Mouse (Mus musculus) embryonic facial prominence, embryonic 15.5 days (tissue): ENCODE results near the gene Gnl2. TPM values are rescaled to one million over a fixed set of nuclear protein-coding genes. Genes with fewer than 3 reads are reported as not detected.
A peak's percentile ranks its signal among the peaks of the same experiment; 100 is the strongest.

ENCODE experiments used
- ATAC-seq: fragments of 200-750 bp; cut with Nextera tagmentation; 2 replicates; pipeline ENCODE4 v1.8.0; 2017; ENCODE audit warnings: low read depth, moderate TSS enrichment; ENCODE audit not compliant: insufficient number of reproducible peaks, low FRiP score, low TSS enrichment
- H3K27ac ChIP-seq: fragments of 300-500 bp; sonication (generic); replicated peaks from 2 replicates; pipeline ENCODE4 v1.5.1; 2015; ENCODE audit warnings: mild to moderate bottlenecking, inconsistent platforms
- H3K27me3 ChIP-seq: fragments of 300-500 bp; sonication (generic); 2 replicates; pipeline ENCODE4 v1.6.1; 2015; ENCODE audit warnings: inconsistent platforms
- H3K36me3 ChIP-seq: fragments of 300-500 bp; sonication (generic); 2 replicates; pipeline ENCODE4 v1.6.1; 2015; ENCODE audit warnings: mild to moderate bottlenecking, inconsistent platforms
- H3K4me1 ChIP-seq: fragments of 300-500 bp; sonication (generic); 2 replicates; pipeline ENCODE4 v1.6.1; 2015; ENCODE audit warnings: inconsistent platforms
- H3K4me2 ChIP-seq: fragments of 300-500 bp; sonication (generic); replicated peaks from 2 replicates; pipeline ENCODE4 v1.6.1; 2015; ENCODE audit warnings: mild to moderate bottlenecking, inconsistent platforms
- H3K4me3 ChIP-seq: fragments of 300-500 bp; sonication (generic); replicated peaks from 2 replicates; pipeline ENCODE4 v1.5.1; 2015; ENCODE audit warnings: mild to moderate bottlenecking, inconsistent platforms
- H3K9ac ChIP-seq: fragments of 300-500 bp; sonication (generic); 2 replicates; pipeline ENCODE4 v1.6.1; 2015; ENCODE audit warnings: inconsistent platforms
- H3K9me3 ChIP-seq: fragments of 300-500 bp; sonication (generic); replicated peaks from 2 replicates; pipeline ENCODE4 v1.6.1; 2016; ENCODE audit warnings: inconsistent platforms
- WGBS: fragments of 180-500 bp; shearing (Covaris S2); methylation state at CpG from one replicate; pipeline ENCODE4 v1.1.7; 2015; 5-methylcytosine and 5-hydroxymethylcytosine counted together
- polyA plus RNA-seq: library from polyadenylated mRNA; unstranded; fragments of >200 nt; fragmentation: Nextera tagmentation; extraction: Ambion mirVana; gene quantifications from 2 replicates; pipeline ENCODE4 v1.2.1, GENCODE M21; 2015

Gene Gnl2
- polyA plus RNA-seq, result 85.9 and 102 TPM in 2 replicates

DNA sequence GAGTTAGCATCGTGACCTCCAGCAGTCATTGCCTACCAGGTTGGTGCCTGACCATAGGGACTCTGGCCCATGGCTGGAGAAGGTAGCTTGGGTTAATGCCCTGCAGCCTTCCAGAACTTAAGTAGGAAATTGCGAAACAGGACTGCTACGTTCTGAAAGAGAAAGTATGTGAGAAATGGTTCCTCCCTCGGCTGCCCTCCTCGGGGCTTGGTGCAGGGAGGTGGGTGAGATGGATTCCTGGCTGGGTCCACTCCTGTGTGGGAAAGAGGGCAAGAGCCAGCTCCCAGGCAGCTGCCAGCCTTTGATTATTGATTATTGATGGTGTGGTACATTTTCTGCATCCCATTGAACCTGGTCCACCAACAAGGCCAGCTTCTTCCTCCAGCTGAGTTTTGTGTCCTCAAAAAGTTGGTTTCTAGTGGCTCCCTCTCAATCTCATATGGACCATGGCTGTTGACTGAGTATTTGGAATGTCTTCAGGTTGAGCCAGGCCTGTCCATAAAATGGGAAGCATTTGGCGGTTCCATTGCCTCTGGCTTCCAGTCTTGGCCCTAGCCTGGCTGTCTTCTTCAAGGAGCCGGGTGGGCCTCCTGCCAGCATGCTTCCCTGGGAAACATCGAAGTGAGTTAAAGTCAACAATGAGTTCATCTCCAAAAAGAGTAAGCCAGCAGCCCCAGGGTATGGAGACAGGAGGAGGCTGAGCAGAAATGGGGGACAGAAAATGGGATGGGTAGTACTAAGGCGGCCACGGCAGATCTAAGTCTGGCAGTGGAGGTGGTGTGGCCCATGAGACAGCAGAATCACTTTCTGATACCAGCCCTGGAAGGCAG is at the start of gene Gnl2:
TSS of gene Gnl2 (plus strand) at position 780 of the 830 bp plus-strand sequence.
- peaks cover 16% of the 10 kb centered on the region for H3K27me3 ChIP-seq

DNA sequence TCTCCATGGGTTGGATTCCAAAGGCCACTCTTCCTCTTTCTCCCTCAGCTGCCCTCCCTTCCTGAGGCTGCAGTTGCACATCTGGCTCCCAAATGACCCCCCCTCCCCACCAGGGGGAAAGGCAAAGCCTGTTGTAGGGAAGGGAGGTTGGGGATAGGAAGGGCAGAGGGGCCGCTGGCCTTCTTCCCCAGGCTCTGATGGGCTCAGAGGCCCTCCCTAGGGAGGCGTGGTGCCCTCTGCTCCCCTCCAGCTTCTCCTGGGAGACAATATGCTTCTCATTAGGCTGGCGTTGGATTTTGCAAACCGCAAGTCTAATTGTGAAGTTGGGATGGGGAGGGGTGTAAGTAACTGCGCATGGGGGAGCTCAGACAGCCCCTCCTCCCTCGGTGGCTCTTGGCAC is 47.7 kb upstream of the Gnl2 start:
- H3K9ac ChIP-seq, result no peak overlapping the region
- peaks cover 54% of the 10 kb centered on the region for H3K4me1 ChIP-seq
- H3K27ac ChIP-seq, result peak overlapping the region; percentile 69
- H3K9me3 ChIP-seq, result no peaks in the 10 kb centered on the region
- ATAC-seq, result peak; percentile 69
- H3K36me3 ChIP-seq, result no peaks in the 10 kb centered on the region
- H3K4me3 ChIP-seq, result no peak overlapping the region
- H3K4me2 ChIP-seq, result peak overlapping the region; percentile 4; the same call in 1 of the 2 replicates
- WGBS, result 33% methylated on average over 6 of the region's 6 CpGs
- peaks cover 9% of the 10 kb centered on the region for H3K27me3 ChIP-seq

More for the DNA sequence above, at the start of gene Gnl2:
- Histone ChIP-seq H3K9me3 (no peaks in the 10 kb centered on the region), H3K4me1 (peaks cover 16% of the 10 kb centered on the region; the same call in 1 of the 2 replicates), H3K9ac (no peak within 1 kb of the TSS), H3K27ac (no peak within 1 kb of the TSS), H3K4me2 (no peak within 1 kb of the TSS), H3K4me3 (no peak within 1 kb of the TSS), H3K36me3 (no peaks in the 10 kb centered on the region)
- ATAC-seq, result no peak
- WGBS, result 65% methylated on average over 10 of the region's 10 CpGs

DNA sequence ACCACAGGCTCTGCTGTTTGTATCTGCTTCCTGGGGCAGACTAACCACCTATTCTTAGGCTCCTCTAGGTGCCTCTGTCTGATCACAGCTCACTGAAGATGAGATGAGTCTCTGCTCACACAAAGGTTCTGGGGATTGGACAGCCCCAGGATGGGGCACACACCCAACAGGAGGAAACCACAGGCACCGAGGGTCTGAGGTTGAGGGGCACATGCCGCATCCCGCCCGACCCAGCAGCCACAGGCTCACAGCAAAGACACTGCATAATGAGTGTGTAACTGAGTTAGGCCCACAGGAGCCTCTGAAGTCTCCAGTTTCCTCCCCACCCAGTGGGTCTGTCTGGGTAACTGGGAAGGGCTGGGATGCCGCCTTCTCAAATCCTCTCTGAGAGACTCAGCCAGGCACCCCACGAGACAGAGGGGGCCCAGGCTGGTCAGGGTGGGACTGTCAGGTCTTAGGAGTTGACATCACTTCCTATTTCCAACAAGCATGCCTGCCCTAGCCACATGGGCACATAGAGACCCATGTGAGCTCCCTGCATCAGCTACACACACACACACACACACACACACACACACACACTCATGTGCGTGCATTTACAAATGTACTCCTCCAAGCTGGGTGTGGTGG is 47.1 kb upstream of the Gnl2 start:
- H3K9ac ChIP-seq, result no peak overlapping the region
- peak; percentile 65 for ATAC-seq
- peak overlapping the region; percentile 69 for H3K27ac ChIP-seq
- peaks cover 54% of the 10 kb centered on the region for H3K4me1 ChIP-seq
- H3K9me3 ChIP-seq, result no peaks in the 10 kb centered on the region
- no peak overlapping the region for H3K4me3 ChIP-seq
- peaks cover 15% of the 10 kb centered on the region for H3K27me3 ChIP-seq
- 37% methylated on average over 7 of the region's 7 CpGs for WGBS
- H3K4me2 ChIP-seq, result peak overlapping the region; percentile 4; the same call in 1 of the 2 replicates
- H3K36me3 ChIP-seq, result no peaks in the 10 kb centered on the region

DNA sequence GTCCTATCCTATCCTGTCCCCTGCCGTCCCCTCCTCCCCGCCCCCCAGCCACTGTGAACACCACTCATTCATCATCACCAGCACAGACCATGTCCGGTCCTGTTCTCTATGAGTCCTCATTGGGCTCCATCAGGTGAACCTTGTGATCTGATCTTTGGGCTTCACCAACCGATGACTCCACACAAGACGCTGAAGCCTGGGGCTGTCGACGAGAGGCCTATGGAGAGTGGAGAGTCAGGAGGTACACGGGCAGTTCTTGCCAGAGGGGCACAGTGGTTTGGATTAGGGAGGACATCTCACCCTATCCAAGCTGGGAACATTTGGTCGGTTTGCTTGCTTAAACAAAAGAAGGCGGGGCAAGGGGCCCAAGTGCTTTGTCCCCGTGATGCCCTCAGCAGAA is 46.2 kb upstream of the Gnl2 start:
- no peaks in the 10 kb centered on the region for H3K36me3 ChIP-seq
- 65% methylated on average over 11 of the region's 11 CpGs for WGBS
- ATAC-seq, result no peak
- H3K4me2 ChIP-seq, result no peak overlapping the region
- no peak overlapping the region for H3K4me3 ChIP-seq
- no peak overlapping the region for H3K27ac ChIP-seq
- H3K4me1 ChIP-seq, result peaks cover 54% of the 10 kb centered on the region
- H3K9me3 ChIP-seq, result no peaks in the 10 kb centered on the region
- peaks cover 16% of the 10 kb centered on the region for H3K27me3 ChIP-seq
- H3K9ac ChIP-seq, result no peak overlapping the region

DNA sequence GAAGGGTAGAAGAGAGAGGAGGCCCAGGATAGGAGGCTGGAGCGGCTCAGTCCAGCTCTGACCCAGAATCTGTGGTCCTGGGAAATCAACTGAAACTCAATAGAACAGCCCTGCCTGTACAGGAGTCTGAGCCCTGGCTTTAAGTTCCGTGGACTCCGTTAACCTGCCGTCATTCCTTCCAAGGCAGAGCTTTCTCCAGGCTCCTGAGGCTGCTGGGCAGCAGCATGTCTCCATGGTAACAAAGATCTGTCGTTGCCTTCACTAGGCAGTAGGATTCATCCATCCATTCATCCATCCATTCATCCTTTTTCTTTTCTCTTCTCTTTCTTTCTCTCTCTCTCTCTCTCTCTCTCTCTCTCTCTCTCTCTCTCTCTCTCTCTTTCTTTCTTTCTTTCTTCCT is 45.7 kb upstream of the Gnl2 start:
- 43% methylated on average over 5 of the region's 5 CpGs for WGBS
- no peaks in the 10 kb centered on the region for H3K9me3 ChIP-seq
- no peak overlapping the region for H3K4me3 ChIP-seq
- no peaks in the 10 kb centered on the region for H3K36me3 ChIP-seq
- H3K4me2 ChIP-seq, result no peak overlapping the region
- H3K27ac ChIP-seq, result no peak overlapping the region
- no peak for ATAC-seq
- peaks cover 54% of the 10 kb centered on the region for H3K4me1 ChIP-seq
- H3K27me3 ChIP-seq, result peaks cover 18% of the 10 kb centered on the region
- H3K9ac ChIP-seq, result no peak overlapping the region

DNA sequence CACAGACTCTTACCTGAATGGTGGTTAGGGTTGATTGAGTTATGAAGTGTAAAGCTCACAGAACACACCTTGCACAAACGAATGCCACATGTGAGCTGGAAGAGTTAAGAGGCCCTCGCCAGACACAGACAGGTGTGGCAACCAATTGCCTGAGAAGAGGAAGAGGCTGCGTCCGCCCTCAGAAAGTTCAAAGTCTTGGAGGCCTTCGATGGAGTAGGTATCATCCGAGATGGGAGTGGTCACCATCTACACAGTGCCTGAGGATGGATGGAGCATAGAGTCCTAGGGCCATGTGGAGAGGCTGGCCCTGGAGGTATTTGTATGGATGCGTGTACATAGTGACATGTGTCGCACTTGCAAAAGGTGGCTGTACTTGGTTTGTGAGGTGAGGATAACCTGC is 45.3 kb upstream of the Gnl2 start:
- H3K4me1 ChIP-seq, result peaks cover 54% of the 10 kb centered on the region
- no peak overlapping the region for H3K9ac ChIP-seq
- H3K27me3 ChIP-seq, result peaks cover 19% of the 10 kb centered on the region
- H3K27ac ChIP-seq, result no peak overlapping the region
- H3K36me3 ChIP-seq, result no peaks in the 10 kb centered on the region
- 71% methylated on average over 8 of the region's 8 CpGs for WGBS
- no peak overlapping the region for H3K4me3 ChIP-seq
- H3K9me3 ChIP-seq, result no peaks in the 10 kb centered on the region
- H3K4me2 ChIP-seq, result no peak overlapping the region
- ATAC-seq, result no peak

DNA sequence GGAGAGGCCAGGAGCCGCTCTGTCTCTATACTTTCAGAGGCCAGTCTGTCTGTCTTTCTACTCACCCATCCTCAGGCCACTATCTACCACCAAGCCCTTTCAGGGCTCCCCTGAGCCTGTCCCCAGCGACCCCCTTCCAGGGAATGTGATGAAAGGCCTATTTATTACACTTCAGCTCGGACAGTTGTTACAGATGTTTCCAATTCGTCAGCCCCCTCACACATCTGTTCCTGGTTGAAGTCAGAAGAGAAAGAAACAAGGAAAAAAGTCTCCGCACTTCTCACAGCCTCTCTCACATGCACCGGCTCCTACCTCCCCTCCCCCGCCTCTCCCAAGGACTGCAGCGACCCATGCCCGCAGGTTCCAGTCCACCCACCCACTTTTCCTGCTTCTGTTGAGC is 44.1 kb upstream of the Gnl2 start:
- H3K4me1 ChIP-seq, result peaks cover 54% of the 10 kb centered on the region
- peaks cover 19% of the 10 kb centered on the region for H3K27me3 ChIP-seq
- H3K9ac ChIP-seq, result no peak overlapping the region
- no peaks in the 10 kb centered on the region for H3K36me3 ChIP-seq
- no peak overlapping the region for H3K4me3 ChIP-seq
- H3K27ac ChIP-seq, result no peak overlapping the region
- WGBS, result 17% methylated on average over 9 of the region's 9 CpGs
- H3K4me2 ChIP-seq, result no peak overlapping the region
- H3K9me3 ChIP-seq, result no peaks in the 10 kb centered on the region
- ATAC-seq, result no peak

DNA sequence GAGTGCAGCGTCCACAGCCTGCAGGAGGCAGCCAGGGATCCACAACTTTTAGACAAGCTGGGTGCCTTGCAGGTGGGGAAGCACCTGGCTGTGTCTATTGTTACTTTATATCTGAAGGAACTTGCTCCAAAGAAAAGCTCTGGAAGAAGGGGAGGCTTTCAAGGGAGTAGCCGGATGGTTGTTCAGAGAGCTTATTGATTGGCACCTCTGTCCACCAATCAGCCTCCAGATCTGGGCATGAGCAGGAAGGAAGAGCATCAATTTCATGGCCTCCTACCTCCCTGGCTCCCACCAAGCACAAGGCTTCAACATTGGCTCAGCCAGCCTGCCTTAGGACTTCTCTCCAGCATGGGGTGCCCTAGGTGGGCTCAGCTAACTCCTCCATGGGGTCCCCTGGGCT is 43.1 kb upstream of the Gnl2 start:
- Histone ChIP-seq H3K4me1 (peaks cover 50% of the 10 kb centered on the region), H3K27ac (no peak overlapping the region), H3K4me2 (no peak overlapping the region), H3K9me3 (no peaks in the 10 kb centered on the region), H3K36me3 (no peaks in the 10 kb centered on the region), H3K27me3 (peaks cover 19% of the 10 kb centered on the region), H3K9ac (no peak overlapping the region), H3K4me3 (no peak overlapping the region)
- 73% methylated on average over 2 of the region's 2 CpGs for WGBS
- ATAC-seq, result no peak

DNA sequence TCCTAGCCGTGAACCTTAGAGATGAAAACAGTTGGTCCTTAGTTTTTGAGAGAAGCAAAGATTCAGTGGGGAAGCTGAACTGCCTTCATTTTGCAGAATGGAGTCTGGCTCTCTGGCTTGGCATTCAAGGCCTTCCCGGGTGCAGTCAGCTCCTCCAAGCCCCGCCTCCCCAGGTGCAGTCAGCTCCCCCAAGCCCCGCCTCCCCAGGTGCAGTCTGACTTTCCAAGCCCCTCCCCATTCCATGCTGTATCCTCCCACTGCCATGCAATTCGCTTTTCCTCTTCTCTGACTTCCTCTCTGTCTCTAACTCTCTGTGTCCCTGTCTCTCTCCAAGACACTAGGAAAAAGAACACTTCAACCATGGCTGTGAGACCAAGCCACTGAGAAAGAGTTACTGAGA is 38.2 kb upstream of the Gnl2 start:
- 27% methylated on average over 5 of the region's 5 CpGs for WGBS
- ATAC-seq, result no peak
- Histone ChIP-seq H3K9ac (no peak overlapping the region), H3K36me3 (no peaks in the 10 kb centered on the region), H3K27me3 (peaks cover 37% of the 10 kb centered on the region), H3K27ac (no peak overlapping the region), H3K4me2 (no peak overlapping the region), H3K4me3 (no peak overlapping the region), H3K9me3 (no peaks in the 10 kb centered on the region), H3K4me1 (peaks cover 4% of the 10 kb centered on the region)

DNA sequence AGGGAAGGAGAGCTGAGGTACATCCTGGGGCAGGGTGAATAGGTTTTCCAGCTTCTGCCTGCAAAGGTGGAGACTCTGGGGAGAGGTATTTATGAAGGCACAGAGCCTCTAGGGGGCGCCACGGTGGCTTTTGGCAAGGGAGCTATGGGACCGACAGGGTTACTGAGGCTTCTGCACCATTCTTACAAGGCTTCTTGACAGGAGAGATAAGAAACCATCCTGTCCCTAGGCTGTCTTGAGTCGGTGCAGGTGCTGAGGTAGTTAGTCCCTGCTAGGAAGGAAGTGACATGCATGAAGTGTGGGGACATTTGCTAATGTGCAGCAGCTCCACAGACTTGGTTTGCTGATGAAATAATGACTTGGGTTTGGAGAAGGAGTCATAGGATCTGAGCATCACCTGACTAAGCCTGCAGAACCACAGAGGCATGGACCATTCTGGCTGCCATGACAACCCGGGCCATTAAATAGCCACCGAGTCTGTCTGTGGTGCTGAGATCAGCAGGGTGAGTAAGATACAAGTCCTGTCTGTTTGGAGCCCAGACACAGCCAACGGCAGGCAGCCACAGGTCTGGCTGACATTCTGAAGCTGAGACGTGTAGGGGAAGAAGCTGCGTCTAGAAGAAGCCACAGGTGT is 32.4 kb upstream of the Gnl2 start:
- Histone ChIP-seq H3K27me3 (peaks cover 76% of the 10 kb centered on the region), H3K4me2 (no peak overlapping the region), H3K36me3 (no peaks in the 10 kb centered on the region), H3K4me3 (no peak overlapping the region), H3K27ac (no peak overlapping the region), H3K9ac (no peak overlapping the region), H3K9me3 (no peaks in the 10 kb centered on the region), H3K4me1 (peaks cover 39% of the 10 kb centered on the region)
- 20% methylated on average over 9 of the region's 9 CpGs for WGBS
- ATAC-seq, result no peak

DNA sequence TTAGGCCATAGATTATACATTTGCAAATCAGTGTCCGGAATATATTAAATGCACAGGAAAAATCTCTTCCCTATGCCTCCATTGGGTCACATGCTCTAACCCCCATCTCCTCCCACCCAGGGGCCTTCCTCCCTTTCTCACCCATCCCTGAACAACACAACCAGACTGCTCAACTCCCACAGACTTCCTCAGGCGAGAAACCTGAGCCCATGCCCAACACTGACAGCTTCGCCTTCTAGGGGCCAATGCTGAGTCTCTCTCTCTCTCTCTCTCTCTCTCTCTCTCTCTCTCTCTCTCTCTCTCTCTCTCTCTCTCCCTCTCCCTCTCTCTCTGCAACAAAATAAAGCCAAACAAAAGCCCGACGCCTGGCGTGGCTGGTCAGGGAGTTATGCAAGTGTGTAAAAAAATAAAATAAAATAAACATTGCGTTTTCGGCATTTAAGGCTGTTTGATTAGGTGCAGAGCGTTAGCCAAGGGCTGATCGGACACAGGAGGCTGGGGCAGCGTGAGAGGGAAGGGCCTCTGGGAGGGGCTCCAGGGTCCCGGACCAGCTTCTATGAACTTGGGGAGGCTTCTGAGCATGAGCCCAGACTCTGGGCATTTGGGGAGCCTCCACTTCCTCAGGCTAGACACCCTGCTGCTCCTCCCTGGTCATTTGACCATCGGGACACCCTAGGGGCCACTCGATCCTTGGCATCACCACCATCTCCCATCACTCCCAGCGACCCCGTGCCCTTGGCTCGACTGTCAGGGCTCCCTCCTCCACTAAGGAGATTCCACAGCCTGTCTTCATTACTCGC is 31.3 kb upstream of the Gnl2 start:
- no peaks in the 10 kb centered on the region for H3K9me3 ChIP-seq
- peak overlapping the region; percentile 80 for H3K4me2 ChIP-seq
- H3K4me3 ChIP-seq, result peak overlapping the region; percentile 56
- WGBS, result 6% methylated on average over 18 of the region's 18 CpGs
- peaks cover 82% of the 10 kb centered on the region for H3K27me3 ChIP-seq
- peaks cover 48% of the 10 kb centered on the region for H3K4me1 ChIP-seq
- peak overlapping the region; percentile 51; the same call in 1 of the 2 replicates for H3K27ac ChIP-seq
- ATAC-seq, result no peak
- H3K36me3 ChIP-seq, result no peaks in the 10 kb centered on the region
- no peak overlapping the region for H3K9ac ChIP-seq
